Mouse (Mus musculus) limb, embryonic 15.5 days (tissue): ENCODE measurements around the gene Mageb3. TPM values are rescaled to one million over a fixed set of nuclear protein-coding genes. Genes with fewer than 3 reads are reported as not detected.
"Not testable (repeated sequence)": the region's sequence is repeated elsewhere in the genome, so short reads cannot be mapped to it uniquely, and the experiment has no call there.

Experiments
- ATAC-seq: fragments of 200-750 bp; cut with Nextera tagmentation; 2 replicates; pipeline ENCODE4 v1.8.0; 2017; ENCODE audit warnings: low read depth, moderate TSS enrichment; ENCODE audit not compliant: insufficient number of reproducible peaks, low FRiP score, low TSS enrichment
- H3K27ac ChIP-seq: fragments of 300-500 bp; sonication (generic); 2 replicates; pipeline ENCODE4 v1.5.1; 2015; ENCODE audit warnings: moderate library complexity, mild to moderate bottlenecking, inconsistent platforms
- H3K27me3 ChIP-seq: fragments of 300-500 bp; sonication (generic); 2 replicates; pipeline ENCODE4 v1.6.1; 2015; ENCODE audit warnings: inconsistent platforms
- H3K36me3 ChIP-seq: fragments of 300-500 bp; sonication (generic); 2 replicates; pipeline ENCODE4 v1.6.1; 2015; ENCODE audit warnings: inconsistent platforms
- H3K4me1 ChIP-seq: fragments of 300-500 bp; sonication (generic); 2 replicates; pipeline ENCODE4 v1.6.1; 2015; ENCODE audit warnings: inconsistent platforms
- H3K4me2 ChIP-seq: fragments of 300-500 bp; sonication (generic); 2 replicates; pipeline ENCODE4 v1.6.1; 2015; ENCODE audit warnings: mild to moderate bottlenecking, inconsistent platforms
- H3K4me3 ChIP-seq: fragments of 300-500 bp; sonication (generic); 2 replicates; pipeline ENCODE4 v1.5.1; 2015; ENCODE audit warnings: mild to moderate bottlenecking, inconsistent platforms
- H3K9ac ChIP-seq: fragments of 300-500 bp; sonication (generic); 2 replicates; pipeline ENCODE4 v1.6.1; 2015; ENCODE audit warnings: inconsistent platforms
- H3K9me3 ChIP-seq: fragments of 300-500 bp; sonication (generic); 2 replicates; pipeline ENCODE4 v1.6.1; 2016; ENCODE audit warnings: inconsistent platforms
- WGBS: fragments of 180-500 bp; shearing (Covaris S2); methylation state at CpG from one replicate; pipeline ENCODE4 v1.1.7; 2015; 5-methylcytosine and 5-hydroxymethylcytosine counted together
- polyA plus RNA-seq: library from polyadenylated mRNA; unstranded; fragments of >200 nt; fragmentation: Nextera tagmentation; extraction: Ambion mirVana; gene quantifications from 2 replicates; pipeline ENCODE4 v1.2.1, GENCODE M21; 2015

The Mageb3 gene
- polyA plus RNA-seq, result 0.22 TPM in 1 of 2 replicates, not detected in the other

GRCm38 (mm10) chr2:121955765-121956223, at the start of gene Mageb3, which contains the start of gene Ctdspl2:
TSS of gene Mageb3 (minus strand) at chr2:121956092.
TSS of gene Ctdspl2 (plus strand) at chr2:121956001.
- Histone ChIP-seq H3K4me2 (peak within 1 kb of the TSS; percentile 58), H3K9me3 (no peaks in the 10 kb centered on the region), H3K9ac (peak within 1 kb of the TSS; percentile 87), H3K27ac (peak within 1 kb of the TSS; percentile 93), H3K27me3 (no peaks in the 10 kb centered on the region), H3K4me3 (peak within 1 kb of the TSS; percentile 89), H3K4me1 (peaks cover 14% of the 10 kb centered on the region), H3K36me3 (no peaks in the 10 kb centered on the region; the same call in 1 of the 2 replicates)
- ATAC-seq, result peak; percentile 98
- under 1% methylated on average over 48 of the region's 48 CpGs for WGBS

- 90% methylated on average over 1 of the region's 1 CpGs for WGBS
- no peak overlapping the region for H3K9ac ChIP-seq
- H3K4me3 ChIP-seq, result no peak overlapping the region
- H3K36me3 ChIP-seq, result peaks cover 26% of the 10 kb centered on the region
- ATAC-seq, result no peak
- H3K4me1 ChIP-seq, result no peaks in the 10 kb centered on the region
- H3K4me2 ChIP-seq, result no peak overlapping the region
- H3K27me3 ChIP-seq, result no peaks in the 10 kb centered on the region
- H3K27ac ChIP-seq, result no peak overlapping the region
- no peaks in the 10 kb centered on the region for H3K9me3 ChIP-seq
Measured at GRCm38 (mm10) chr2:121995738-121996137, 39.8 kb upstream of the Mageb3 start.

GRCm38 (mm10) chr2:121957216-121957792, 1.4 kb upstream of the Mageb3 start:
- no peaks in the 10 kb centered on the region for H3K27me3 ChIP-seq
- peak overlapping the region; percentile 58 for H3K4me2 ChIP-seq
- H3K9me3 ChIP-seq, result no peaks in the 10 kb centered on the region
- WGBS, result 7% methylated on average over 8 of the region's 8 CpGs
- peak overlapping the region; percentile 87 for H3K9ac ChIP-seq
- H3K36me3 ChIP-seq, result peaks cover 4% of the 10 kb centered on the region
- ATAC-seq, result no peak
- H3K4me1 ChIP-seq, result peaks cover 14% of the 10 kb centered on the region
- H3K4me3 ChIP-seq, result peak overlapping the region; percentile 89
- 0 out of 2 replicates have a peak overlapping the region, but pooled peaks have one; percentile 93 for H3K27ac ChIP-seq

- ATAC-seq, result peak; percentile 92
- Histone ChIP-seq H3K4me3 (peak overlapping the region; percentile 89), H3K4me2 (peak overlapping the region; percentile 58), H3K9me3 (no peaks in the 10 kb centered on the region), H3K27me3 (no peaks in the 10 kb centered on the region), H3K4me1 (peaks cover 14% of the 10 kb centered on the region), H3K27ac (peak overlapping the region; percentile 93), H3K36me3 (no peaks in the 10 kb centered on the region; the same call in 1 of the 2 replicates), H3K9ac (peak overlapping the region; percentile 87)
- WGBS, result under 1% methylated on average over 44 of the region's 47 CpGs
Measured at GRCm38 (mm10) chr2:121956224-121957018, 529 bp upstream of the Mageb3 start.

GRCm38 (mm10) chr2:121954971-121955656, 778 bp downstream of the Mageb3 start:
- 17% methylated on average over 10 of the region's 10 CpGs for WGBS
- Histone ChIP-seq H3K27ac (peak overlapping the region; percentile 93), H3K4me3 (peak overlapping the region; percentile 89), H3K9me3 (no peaks in the 10 kb centered on the region), H3K4me1 (peaks cover 14% of the 10 kb centered on the region), H3K4me2 (peak overlapping the region; percentile 58), H3K9ac (peak overlapping the region; percentile 87), H3K36me3 (no peaks in the 10 kb centered on the region), H3K27me3 (no peaks in the 10 kb centered on the region)
- ATAC-seq, result no peak

- 78% methylated on average over 3 of the region's 3 CpGs for WGBS
- Histone ChIP-seq H3K27ac (no peak overlapping the region), H3K9me3 (no peaks in the 10 kb centered on the region), H3K4me3 (no peak overlapping the region), H3K4me1 (no peaks in the 10 kb centered on the region), H3K4me2 (no peak overlapping the region), H3K9ac (no peak overlapping the region), H3K27me3 (no peaks in the 10 kb centered on the region), H3K36me3 (no peaks in the 10 kb centered on the region)
- no peak for ATAC-seq
Measured at GRCm38 (mm10) chr2:121943364-121943763, 12.5 kb downstream of the Mageb3 start.

- not testable (repeated sequence) for H3K27ac ChIP-seq, H3K27me3 ChIP-seq, H3K9me3 ChIP-seq, ATAC-seq, H3K9ac ChIP-seq, H3K4me2 ChIP-seq, H3K4me3 ChIP-seq, H3K36me3 ChIP-seq, H3K4me1 ChIP-seq
- WGBS, result 81% methylated on average over 2 of the region's 2 CpGs
Measured at GRCm38 (mm10) chr2:121937624-121938023, 18.3 kb downstream of the Mageb3 start.

GRCm38 (mm10) chr2:121916047-121916970, 39.6 kb downstream of the Mageb3 start:
- Histone ChIP-seq H3K27me3 (no peaks in the 10 kb centered on the region), H3K9me3 (no peaks in the 10 kb centered on the region), H3K9ac (no peak overlapping the region), H3K36me3 (peaks cover 30% of the 10 kb centered on the region), H3K27ac (no peak overlapping the region), H3K4me2 (no peak overlapping the region), H3K4me1 (no peaks in the 10 kb centered on the region), H3K4me3 (no peak overlapping the region)
- 85% methylated on average over 5 of the region's 5 CpGs for whole genome bisulfite sequencing
- no peak for ATAC-seq

- Histone ChIP-seq H3K27me3 (no peaks in the 10 kb centered on the region), H3K9me3 (no peaks in the 10 kb centered on the region), H3K36me3 (peaks cover 41% of the 10 kb centered on the region), H3K4me2 (no peak overlapping the region), H3K27ac (no peak overlapping the region), H3K4me3 (no peak overlapping the region), H3K4me1 (no peaks in the 10 kb centered on the region), H3K9ac (no peak overlapping the region)
- 73% methylated on average over 3 of the region's 3 CpGs for WGBS
- ATAC-seq, result no peak
Measured at GRCm38 (mm10) chr2:121909975-121910374, 45.9 kb downstream of the Mageb3 start.
